Mouse (Mus musculus): ENCODE data around the gene Scrg1. TPM values are rescaled to one million over a fixed set of nuclear protein-coding genes. Genes with fewer than 3 reads are reported as not detected.

Gene Scrg1
- polyA plus RNA-seq, 1 experiment from 2014 or later, result not detected

- no peak overlapping the region for H3K27ac ChIP-seq
- no peaks in the 10 kb centered on the region for H3K4me1 ChIP-seq (replicated peaks; ENCODE audit: insufficient read depth, low read length)
- H3K9me3 ChIP-seq (replicated peaks; ENCODE audit: low read length), result no peaks in the 10 kb centered on the region
- DNase-seq (ENCODE audit: low spot score), result no peak
- H3K36me3 ChIP-seq (ENCODE audit: insufficient read depth, low read length), result no peaks in the 10 kb centered on the region
- H3K4me3 ChIP-seq (replicated peaks; ENCODE audit: low read depth, low read length), result no peak overlapping the region
- no peak overlapping the region for H3K9ac ChIP-seq (ENCODE audit: low read depth, low read length)
- no peaks in the 10 kb centered on the region for H3K27me3 ChIP-seq (ENCODE audit: insufficient read depth, low read length)
- WGBS, result 71% methylated on average over 7 of the region's 7 CpGs
- no peak for ATAC-seq (replicated peaks; ENCODE audit: low FRiP score, low read depth)
- H3K4me2 ChIP-seq (ENCODE audit: low read length), result no peak overlapping the region
- no peak for TF ChIP-seq CTCF (IDR thresholded peaks at IDR 0.05; ENCODE audit: low read depth)
Measured at GRCm38 (mm10) chr8:57450726-57451125, 5.0 kb upstream of the Scrg1 start.

GRCm38 (mm10) chr8:57451896-57452295, 3.8 kb upstream of the Scrg1 start:
- no peaks in the 10 kb centered on the region for H3K9me3 ChIP-seq (replicated peaks; ENCODE audit: low read length)
- no peak for DNase-seq (ENCODE audit: low spot score)

GRCm38 (mm10) chr8:57453361-57453760, 2.4 kb upstream of the Scrg1 start:
- Histone ChIP-seq H3K4me1 (replicated peaks; ENCODE audit: insufficient read depth, low read length) (no peaks in the 10 kb centered on the region), H3K36me3 (ENCODE audit: insufficient read depth, low read length) (no peaks in the 10 kb centered on the region), H3K9me3 (replicated peaks; ENCODE audit: low read length) (no peaks in the 10 kb centered on the region), H3K4me2 (ENCODE audit: low read length) (no peak overlapping the region), H3K4me3 (replicated peaks; ENCODE audit: low read depth, low read length) (no peak overlapping the region), H3K27ac (no peak overlapping the region), H3K9ac (ENCODE audit: low read depth, low read length) (no peak overlapping the region), H3K27me3 (ENCODE audit: insufficient read depth, low read length) (no peaks in the 10 kb centered on the region)
- TF ChIP-seq CTCF (IDR thresholded peaks at IDR 0.05; ENCODE audit: low read depth), result no peak
- WGBS, result 77% methylated on average over 2 of the region's 2 CpGs
- DNase-seq (ENCODE audit: low spot score), result no peak
- ATAC-seq (replicated peaks; ENCODE audit: low FRiP score, low read depth), result no peak

More at GRCm38 (mm10) chr8:57451896-57452295, 3.8 kb upstream of the Scrg1 start:
- Histone ChIP-seq H3K27ac (no peak overlapping the region), H3K4me2 (ENCODE audit: low read length) (no peak overlapping the region), H3K36me3 (ENCODE audit: insufficient read depth, low read length) (no peaks in the 10 kb centered on the region), H3K27me3 (ENCODE audit: insufficient read depth, low read length) (no peaks in the 10 kb centered on the region), H3K4me1 (replicated peaks; ENCODE audit: insufficient read depth, low read length) (no peaks in the 10 kb centered on the region), H3K9ac (ENCODE audit: low read depth, low read length) (no peak overlapping the region), H3K4me3 (replicated peaks; ENCODE audit: low read depth, low read length) (no peak overlapping the region)
- WGBS, result 95% methylated on average over 4 of the region's 4 CpGs
- no peak for TF ChIP-seq CTCF (IDR thresholded peaks at IDR 0.05; ENCODE audit: low read depth)
- no peak for ATAC-seq (replicated peaks; ENCODE audit: low FRiP score, low read depth)

GRCm38 (mm10) chr8:57457152-57457551, 1.4 kb downstream of the Scrg1 start:
- no peak for DNase-seq (ENCODE audit: low spot score)
- Histone ChIP-seq H3K9ac (ENCODE audit: low read depth, low read length) (no peak overlapping the region), H3K4me2 (ENCODE audit: low read length) (no peak overlapping the region), H3K36me3 (ENCODE audit: insufficient read depth, low read length) (no peaks in the 10 kb centered on the region), H3K9me3 (replicated peaks; ENCODE audit: low read length) (no peaks in the 10 kb centered on the region), H3K4me1 (replicated peaks; ENCODE audit: insufficient read depth, low read length) (no peaks in the 10 kb centered on the region), H3K4me3 (replicated peaks; ENCODE audit: low read depth, low read length) (no peak overlapping the region), H3K27ac (no peak overlapping the region), H3K27me3 (ENCODE audit: insufficient read depth, low read length) (no peaks in the 10 kb centered on the region)
- no peak for ATAC-seq (replicated peaks; ENCODE audit: low FRiP score, low read depth)
- WGBS, result 83% methylated on average over 6 of the region's 6 CpGs
- TF ChIP-seq CTCF (IDR thresholded peaks at IDR 0.05; ENCODE audit: low read depth), result no peak

GRCm38 (mm10) chr8:57457942-57458341, 2.2 kb downstream of the Scrg1 start:
- no peak for ATAC-seq (replicated peaks; ENCODE audit: low FRiP score, low read depth)
- 49% methylated on average over 3 of the region's 3 CpGs for WGBS

GRCm38 (mm10) chr8:57462839-57463238, 7.1 kb downstream of the Scrg1 start:
- Histone ChIP-seq H3K4me2 (ENCODE audit: low read length) (no peak overlapping the region), H3K27me3 (ENCODE audit: insufficient read depth, low read length) (no peaks in the 10 kb centered on the region), H3K27ac (no peak overlapping the region), H3K9ac (ENCODE audit: low read depth, low read length) (no peak overlapping the region), H3K4me3 (replicated peaks; ENCODE audit: low read depth, low read length) (no peak overlapping the region), H3K36me3 (ENCODE audit: insufficient read depth, low read length) (no peaks in the 10 kb centered on the region), H3K9me3 (replicated peaks; ENCODE audit: low read length) (no peaks in the 10 kb centered on the region), H3K4me1 (replicated peaks; ENCODE audit: insufficient read depth, low read length) (no peaks in the 10 kb centered on the region)
- ATAC-seq (replicated peaks; ENCODE audit: low FRiP score, low read depth) (no peak), DNase-seq (ENCODE audit: low spot score) (no peak)
- WGBS, result 54% methylated on average over 1 of the region's 1 CpGs
- TF ChIP-seq CTCF (IDR thresholded peaks at IDR 0.05; ENCODE audit: low read depth), result no peak

More at GRCm38 (mm10) chr8:57457942-57458341, 2.2 kb downstream of the Scrg1 start:
- no peaks in the 10 kb centered on the region for H3K27me3 ChIP-seq (ENCODE audit: insufficient read depth, low read length)
- H3K9me3 ChIP-seq (replicated peaks; ENCODE audit: low read length), result no peaks in the 10 kb centered on the region
- H3K9ac ChIP-seq (ENCODE audit: low read depth, low read length), result no peak overlapping the region
- no peak overlapping the region for H3K4me2 ChIP-seq (ENCODE audit: low read length)
- no peaks in the 10 kb centered on the region for H3K36me3 ChIP-seq (ENCODE audit: insufficient read depth, low read length)
- no peak for TF ChIP-seq CTCF (IDR thresholded peaks at IDR 0.05; ENCODE audit: low read depth)
- H3K27ac ChIP-seq, result no peak overlapping the region
- H3K4me1 ChIP-seq (replicated peaks; ENCODE audit: insufficient read depth, low read length), result no peaks in the 10 kb centered on the region
- no peak for DNase-seq (ENCODE audit: low spot score)
- no peak overlapping the region for H3K4me3 ChIP-seq (replicated peaks; ENCODE audit: low read depth, low read length)

- WGBS, result 81% methylated on average over 3 of the region's 3 CpGs
- no peak overlapping the region for H3K27ac ChIP-seq
- DNase-seq (ENCODE audit: low spot score), result no peak
- no peaks in the 10 kb centered on the region for H3K4me1 ChIP-seq (replicated peaks; ENCODE audit: insufficient read depth, low read length)
- no peak overlapping the region for H3K4me3 ChIP-seq (replicated peaks; ENCODE audit: low read depth, low read length)
- no peaks in the 10 kb centered on the region for H3K9me3 ChIP-seq (replicated peaks; ENCODE audit: low read length)
- no peaks in the 10 kb centered on the region for H3K27me3 ChIP-seq (ENCODE audit: insufficient read depth, low read length)
- H3K9ac ChIP-seq (ENCODE audit: low read depth, low read length), result no peak overlapping the region
- H3K36me3 ChIP-seq (ENCODE audit: insufficient read depth, low read length), result no peaks in the 10 kb centered on the region
- no peak for TF ChIP-seq CTCF (IDR thresholded peaks at IDR 0.05; ENCODE audit: low read depth)
- no peak for ATAC-seq (replicated peaks; ENCODE audit: low FRiP score, low read depth)
- H3K4me2 ChIP-seq (ENCODE audit: low read length), result no peak overlapping the region
Measured at GRCm38 (mm10) chr8:57463757-57464156, 8.0 kb downstream of the Scrg1 start.
